Mouse (Mus musculus) stomach, postnatal 0 days (tissue): Measurements from ENCODE around the gene Mvp.

ENCODE experiments used
- CTCF ChIP-seq: IDR thresholded peaks from 2 replicates; pipeline ENCODE4 v1.5.1; 2016; ENCODE audit warnings: antibody characterized with exemption, low read depth, mild to moderate bottlenecking, moderate library complexity
- EP300 ChIP-seq: optimal IDR thresholded peaks from 2 replicates; pipeline ENCODE3; 2016; ENCODE audit warnings: antibody characterized with exemption

DNA sequence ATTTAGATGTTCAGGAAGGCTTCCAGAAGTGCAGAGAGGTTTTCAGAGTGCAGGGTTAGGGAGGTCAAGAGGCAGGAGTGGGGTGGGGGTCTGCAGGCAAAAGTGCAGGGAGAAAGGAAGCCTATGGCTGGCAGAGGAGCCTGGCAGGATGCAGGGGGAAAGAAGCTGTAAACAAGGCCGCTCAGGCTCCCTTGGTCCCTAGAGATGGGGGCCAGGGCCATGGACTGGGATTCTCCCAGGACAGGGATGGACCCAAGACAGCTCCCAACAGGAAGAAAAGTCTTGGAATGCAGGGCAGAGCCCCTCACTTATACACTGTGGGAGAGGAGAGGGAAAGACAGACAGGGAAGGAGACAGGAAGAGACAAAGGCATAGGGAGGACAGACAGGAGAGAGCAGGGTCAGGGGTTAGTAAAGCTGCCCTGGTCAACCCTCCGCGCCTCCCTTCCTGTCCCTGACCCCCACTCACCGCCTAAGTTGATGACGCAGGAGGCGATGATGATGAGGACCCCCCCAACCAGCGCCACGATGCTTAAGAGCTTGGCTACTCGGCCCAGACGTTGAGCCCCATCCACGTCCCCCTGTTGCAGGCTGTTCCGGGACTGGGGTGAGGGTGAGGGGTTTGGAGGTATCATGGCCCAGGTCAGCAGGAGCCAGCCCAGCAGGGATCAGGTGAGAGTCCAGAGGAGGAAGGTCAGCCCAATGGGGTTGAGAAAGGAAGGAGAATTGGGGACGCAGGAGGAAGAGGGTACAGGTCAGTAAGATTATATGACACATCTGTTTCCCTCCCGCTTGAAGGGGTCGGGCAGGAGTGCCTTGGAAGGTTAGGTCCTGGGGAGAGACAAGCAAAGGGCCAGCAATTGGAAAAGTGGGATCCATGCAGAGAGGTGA lies 4.2 kb upstream of the Mvp start:
- TF ChIP-seq CTCF (no peak), EP300 (no peak)
